Mouse (Mus musculus) spleen, postnatal 14 days (tissue): ENCODE measurements around the gene Lca5l.
A peak's percentile ranks its signal among the peaks of the same experiment; 100 is the strongest.

ENCODE experiments used
- DNase-seq, 2 experiments: peaks; one replicate each; pipeline ENCODE4 v3.0.0; 2021 to 2022; ENCODE audit warnings: low spot score in 2 of 2

The Lca5l gene

DNA sequence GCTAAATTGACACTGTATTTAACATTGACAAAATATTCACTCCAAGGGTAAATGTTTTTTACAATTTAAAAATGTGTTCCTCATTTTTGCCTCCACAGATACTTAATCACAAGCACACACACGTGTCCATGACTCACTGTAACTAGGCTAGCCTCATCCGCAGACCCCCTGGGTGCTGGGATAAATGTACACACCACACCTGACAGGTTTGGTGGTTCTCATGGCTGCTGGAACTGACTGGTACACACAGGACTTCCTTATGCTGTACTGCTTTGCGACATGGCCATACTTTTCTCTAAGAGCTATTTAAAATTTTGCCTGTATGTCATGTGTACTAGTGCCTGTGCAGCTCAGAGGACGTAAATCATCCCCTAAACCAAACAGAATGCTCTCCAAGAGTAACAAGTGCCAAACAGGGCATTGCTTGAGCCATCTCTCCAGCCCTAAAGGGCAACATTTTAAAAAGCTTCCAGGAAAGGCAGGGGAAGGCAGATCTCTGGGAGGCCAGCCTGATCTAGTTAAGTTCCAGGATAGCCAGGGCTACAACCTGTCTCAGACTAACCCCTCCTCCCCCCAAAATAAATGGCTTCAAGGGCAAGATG lies 71.9 kb downstream of the Lca5l start:
- no peak for DNase-seq

DNA sequence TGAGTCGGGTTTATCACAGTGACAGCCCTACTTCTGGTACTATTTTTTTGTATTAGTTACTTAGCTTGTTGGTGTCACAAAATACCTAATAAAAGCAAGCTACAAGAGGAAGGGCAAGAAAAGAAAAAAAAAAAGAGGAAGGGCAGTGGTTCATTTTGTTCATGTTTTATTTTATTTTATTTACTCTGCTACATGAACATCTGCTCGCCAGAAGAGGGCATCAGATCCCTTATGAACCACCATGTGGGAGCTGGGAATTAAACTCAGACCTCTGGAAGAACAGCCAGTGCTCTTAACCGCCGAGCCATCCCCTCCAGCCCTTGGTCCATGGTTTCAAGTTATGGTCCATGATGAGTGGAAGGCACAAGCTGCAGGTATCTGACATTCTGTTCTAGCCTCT lies 77.3 kb downstream of the Lca5l start:
- no peak for DNase-seq

DNA sequence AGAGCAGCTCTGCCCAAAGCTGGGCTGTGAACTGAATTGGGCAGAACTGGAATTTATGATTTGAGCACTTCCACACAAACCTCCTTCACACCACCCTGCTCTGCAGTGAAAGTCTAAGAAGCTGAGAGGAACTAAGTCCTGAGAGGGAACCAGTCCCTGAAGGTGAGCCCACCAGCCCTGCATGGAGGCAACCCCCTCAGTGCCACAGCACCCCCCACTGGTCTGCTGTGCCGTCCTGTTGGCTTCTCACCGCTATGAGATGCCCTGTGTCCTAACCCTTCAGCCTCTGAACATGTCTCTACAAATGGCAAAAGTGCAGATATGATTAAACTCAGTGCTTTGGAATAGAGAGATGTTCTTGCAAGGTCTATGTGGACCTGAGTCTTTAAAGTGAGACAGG lies 79.3 kb downstream of the Lca5l start:
- peak; percentile 24 to 54 for DNase-seq

DNA sequence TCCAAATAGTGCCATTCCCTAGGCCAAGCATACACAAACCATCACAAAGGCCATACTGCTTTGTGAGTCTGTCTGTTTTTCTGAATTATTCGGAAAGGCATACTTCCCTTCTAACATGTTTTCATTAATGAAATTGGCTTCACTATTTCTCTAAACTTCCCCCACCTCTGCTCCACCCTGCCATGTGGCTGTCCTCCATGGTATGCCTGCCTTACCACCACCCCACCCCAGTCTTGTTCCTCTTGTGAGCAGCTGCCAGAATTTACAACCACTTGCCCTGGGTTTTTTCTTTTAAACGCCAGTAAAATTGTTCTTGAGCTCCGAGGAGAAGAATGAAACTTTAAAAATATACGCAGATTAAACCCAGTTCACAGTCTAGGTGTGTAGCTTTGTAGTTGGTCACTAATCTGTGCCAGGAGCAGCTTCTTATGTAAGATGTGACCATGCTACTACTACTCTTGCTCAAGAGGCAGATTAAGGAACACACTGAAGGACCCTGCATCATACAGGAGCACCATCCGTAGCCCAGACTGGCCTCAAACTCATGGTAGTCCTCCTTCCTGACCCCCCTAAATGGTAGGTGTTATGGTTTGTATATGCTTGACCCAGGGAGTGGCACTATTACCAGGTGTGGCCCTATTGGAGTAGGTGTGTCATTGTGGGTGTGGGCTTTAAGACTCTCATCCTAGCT lies 81.3 kb downstream of the Lca5l start:
- DNase-seq = no peak

DNA sequence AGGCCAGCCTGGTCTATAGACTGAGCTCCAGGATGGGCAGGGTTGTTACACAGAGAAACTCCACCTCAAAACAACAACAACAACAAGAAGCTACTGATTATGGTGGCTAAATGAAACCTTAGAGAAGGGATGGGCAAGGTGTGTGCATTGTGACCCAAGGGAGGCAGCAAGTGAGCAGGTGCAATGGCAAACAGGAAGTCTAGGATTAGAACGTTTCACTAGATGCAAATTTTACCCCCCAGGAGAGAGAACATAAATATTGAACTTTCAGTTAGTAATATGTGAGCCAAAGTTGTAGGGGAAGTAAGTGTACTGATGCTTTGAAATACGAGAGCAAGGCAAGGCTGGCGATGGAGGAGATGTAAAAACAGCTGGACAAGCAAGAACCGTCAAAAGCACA lies 82.4 kb downstream of the Lca5l start:
- DNase-seq = no peak
